Mouse (Mus musculus): ENCODE results near the gene Gm14151.

DNA sequence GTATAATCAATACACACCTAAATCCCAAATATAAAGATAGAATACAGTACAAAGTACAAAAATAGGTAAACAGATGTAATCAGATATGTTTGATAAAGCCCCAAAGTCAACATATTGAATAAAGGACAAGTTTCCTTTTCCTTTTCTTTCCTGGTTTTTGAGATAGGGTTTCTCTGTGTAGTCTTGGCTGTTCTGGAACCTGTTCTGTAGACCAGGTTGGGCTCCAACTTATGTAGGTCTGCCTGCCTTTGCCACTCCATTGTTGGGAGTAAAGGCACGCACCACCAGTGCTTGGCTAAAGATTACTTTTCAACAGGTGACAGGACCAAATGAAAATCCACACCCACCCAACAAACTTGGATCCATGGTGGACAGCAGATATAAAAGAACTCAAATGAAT is 35.5 kb downstream of the Gm14151 start:
- no peak for TF ChIP-seq GATA1 (IDR thresholded peaks at IDR 0.05; ENCODE audit: low read length)
- no peak for TF ChIP-seq TAL1 (IDR thresholded peaks at IDR 0.05; ENCODE audit: low read length)

Measured in erythroblast, embryonic 14.5 days (primary cell).